Mouse (Mus musculus) thymus, postnatal 0 days (tissue): Measurements from ENCODE around the gene Rab31. TPM values are rescaled to one million over a fixed set of nuclear protein-coding genes. Genes with fewer than 3 reads are reported as not detected.
"Not testable (repeated sequence)": the region's sequence is repeated elsewhere in the genome, so short reads cannot be mapped to it uniquely, and the experiment has no call there.

ENCODE experiments used
- DNase-seq: peaks from one replicate; pipeline ENCODE4 v3.0.0-alpha.2; 2015; ENCODE audit warnings: low spot score
- polyA plus RNA-seq: library from polyadenylated mRNA; unstranded; fragments of >200 nt; fragmentation: Nextera tagmentation; extraction: Ambion mirVana; gene quantifications from 2 replicates; pipeline ENCODE4 v1.2.1, GENCODE M21; 2015

Rab31 gene
- polyA plus RNA-seq, 1 experiment from 2014 or later = 5.7 TPM

DNA sequence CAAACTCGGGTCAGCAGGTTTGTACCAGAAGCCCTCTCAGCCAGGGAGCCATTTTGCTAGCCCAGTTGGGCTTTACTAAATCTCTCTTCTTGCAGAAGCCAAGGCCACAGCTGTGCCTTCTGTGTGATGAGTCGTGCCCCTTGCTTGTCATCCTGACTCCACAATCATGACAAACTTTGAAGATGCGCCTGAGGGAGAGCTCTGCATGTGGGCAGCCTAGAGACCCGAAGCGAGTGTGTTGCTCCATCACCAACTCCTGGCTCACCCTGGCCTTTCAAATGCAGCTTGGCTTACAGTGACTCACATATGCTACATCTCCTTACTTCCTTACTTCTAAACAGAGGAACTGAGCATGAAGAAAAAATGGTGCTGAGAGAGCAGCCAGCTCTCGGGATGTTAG is 142.6 kb downstream of the Rab31 start:
- no peak for DNase-seq

DNA sequence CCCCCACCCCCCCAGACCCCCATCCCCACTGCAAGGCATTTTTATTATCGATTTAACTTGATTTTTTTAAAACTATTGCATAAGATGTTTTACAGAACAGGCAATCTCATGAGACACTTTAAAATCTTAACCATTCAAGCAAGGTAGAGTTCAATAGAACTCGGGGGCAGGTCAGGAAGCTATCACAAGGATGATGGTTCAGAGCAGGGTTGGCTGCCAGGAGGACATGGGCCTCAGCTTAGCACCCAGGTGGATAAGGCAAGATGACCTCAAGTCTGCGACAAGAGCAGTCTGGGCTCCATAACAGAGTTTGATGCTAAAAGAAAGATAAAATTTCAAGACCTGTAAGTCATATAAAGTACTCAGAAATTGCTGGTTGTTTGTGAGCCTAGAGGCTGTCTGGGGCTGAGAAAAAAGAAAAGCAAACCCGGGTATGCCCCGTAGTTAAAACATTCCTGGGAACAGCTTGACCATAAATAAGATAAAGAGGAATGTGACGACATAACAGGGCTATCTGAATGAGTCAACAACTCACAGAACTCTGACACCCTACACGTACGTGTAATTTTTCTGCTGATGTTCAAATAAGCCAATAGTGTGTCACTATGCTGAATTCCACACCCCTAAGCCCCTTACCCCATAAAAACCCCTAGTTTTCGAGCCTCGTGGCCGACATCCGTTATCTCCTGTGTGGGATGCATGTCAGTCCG is 143.6 kb downstream of the Rab31 start:
- not testable (repeated sequence) for DNase-seq

DNA sequence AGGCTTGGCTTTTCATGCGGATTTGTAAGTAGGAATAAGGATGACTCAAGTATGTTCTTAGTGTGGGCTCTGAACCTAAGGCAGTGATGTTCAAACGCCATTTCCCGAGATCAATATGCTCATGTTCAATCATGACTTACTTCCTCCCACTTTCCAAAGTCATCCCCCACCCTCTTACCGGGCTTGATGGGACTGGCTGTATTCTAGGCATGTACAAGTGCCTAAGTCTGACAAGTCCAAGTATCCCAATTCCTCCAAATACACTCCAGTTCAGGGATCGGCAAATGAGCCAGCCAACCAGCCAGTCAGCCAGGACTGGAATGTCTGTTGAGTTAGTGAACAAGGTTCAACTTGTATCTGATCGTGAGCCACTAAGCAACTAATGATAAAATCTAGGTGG is 146.3 kb downstream of the Rab31 start:
- no peak for DNase-seq

DNA sequence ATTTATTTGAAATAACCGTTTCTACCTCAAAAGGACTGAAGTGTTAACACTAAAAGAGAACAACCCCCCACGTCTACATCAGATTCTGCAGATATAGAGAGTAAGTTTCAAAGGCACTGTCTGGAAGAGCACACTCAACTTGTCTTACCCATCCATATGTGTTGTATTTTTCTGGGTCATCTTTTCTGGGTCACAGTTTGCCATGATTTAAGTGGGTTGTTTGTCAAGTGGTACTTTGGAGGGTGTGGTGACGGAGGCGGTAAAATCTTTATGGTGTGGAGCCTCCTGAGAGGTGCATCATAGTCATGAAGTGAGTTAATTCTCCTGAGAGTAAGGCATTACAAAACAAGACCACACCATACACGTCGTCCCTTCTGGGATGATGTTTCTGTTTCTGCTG is 147.0 kb downstream of the Rab31 start:
- peak; percentile 50 for DNase-seq

DNA sequence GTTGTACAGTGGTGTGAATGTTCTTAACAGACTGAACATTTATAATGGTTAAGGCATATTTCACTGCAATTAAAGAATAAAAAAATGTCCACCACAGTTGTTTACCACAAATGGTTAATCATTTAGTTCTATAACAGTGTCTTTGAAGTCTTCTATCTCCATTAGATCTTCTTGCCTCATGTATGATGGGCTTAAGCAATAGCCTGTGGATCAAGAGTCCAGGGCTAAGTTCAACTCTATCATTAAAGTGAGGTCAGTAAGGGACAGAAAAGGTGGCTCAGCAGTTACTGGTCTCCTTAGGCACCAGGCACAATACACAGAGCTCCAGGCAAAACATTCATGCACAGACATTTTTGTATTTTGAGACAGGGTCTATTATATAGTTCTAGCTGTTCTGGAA is 149.4 kb downstream of the Rab31 start:
- DNase-seq = no peak

DNA sequence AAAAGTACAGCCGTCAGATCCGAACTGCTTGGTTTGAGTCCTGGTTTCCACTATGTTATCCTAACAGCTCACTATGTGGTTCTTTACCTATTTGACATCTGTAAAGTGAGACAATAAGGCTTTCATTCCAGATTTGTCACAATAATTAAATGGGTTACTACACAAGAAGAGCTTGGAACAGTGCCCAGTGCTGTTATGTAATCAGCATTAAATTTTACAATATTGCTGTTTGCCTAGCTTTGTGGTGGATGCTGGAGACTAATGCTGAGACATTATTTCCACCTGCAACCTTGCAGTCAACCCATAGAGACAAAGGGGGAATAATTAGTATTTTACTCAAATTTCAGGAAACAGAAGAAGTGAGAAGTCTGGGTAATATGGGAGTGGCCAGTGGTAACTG is 154.1 kb downstream of the Rab31 start:
- DNase-seq = no peak

DNA sequence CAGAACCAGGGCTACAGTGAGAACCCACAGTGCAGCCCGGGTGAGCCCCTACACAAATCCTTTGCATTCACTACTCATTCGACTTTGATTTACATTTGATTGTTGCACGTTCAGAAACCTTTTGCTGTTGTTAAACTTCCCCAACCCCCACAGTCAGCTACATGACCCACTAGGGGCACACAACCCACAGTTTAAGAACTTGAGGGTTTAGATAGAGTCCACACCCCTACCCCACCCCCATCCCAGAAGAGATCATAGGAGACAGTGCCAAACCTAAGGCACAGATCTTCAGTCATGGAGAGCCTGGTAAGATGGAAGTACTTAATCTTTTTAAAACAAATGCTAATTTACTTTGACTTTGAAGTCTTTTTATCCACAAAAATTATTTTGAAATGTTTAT is 156.9 kb downstream of the Rab31 start:
- peak; percentile 33 for DNase-seq

DNA sequence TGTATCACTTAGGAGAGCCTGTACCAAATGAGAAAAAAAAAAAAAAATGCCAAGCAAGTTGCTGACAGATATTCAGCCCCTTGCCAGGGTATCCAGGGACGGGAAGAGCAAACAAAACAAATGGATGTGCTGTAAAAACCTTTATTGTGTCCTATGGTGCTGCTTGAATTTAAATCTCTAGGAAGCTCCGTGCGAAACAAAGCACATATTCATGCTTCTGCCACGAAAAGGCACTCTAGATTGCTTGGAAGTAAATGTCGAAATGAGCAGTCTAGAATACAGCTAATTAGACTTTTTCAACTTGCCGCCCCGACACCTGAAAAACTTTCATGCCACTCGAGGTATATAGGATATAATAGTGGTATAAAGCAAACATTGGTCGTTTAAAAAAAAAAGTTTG is 158.1 kb downstream of the Rab31 start:
- DNase-seq = no peak

DNA sequence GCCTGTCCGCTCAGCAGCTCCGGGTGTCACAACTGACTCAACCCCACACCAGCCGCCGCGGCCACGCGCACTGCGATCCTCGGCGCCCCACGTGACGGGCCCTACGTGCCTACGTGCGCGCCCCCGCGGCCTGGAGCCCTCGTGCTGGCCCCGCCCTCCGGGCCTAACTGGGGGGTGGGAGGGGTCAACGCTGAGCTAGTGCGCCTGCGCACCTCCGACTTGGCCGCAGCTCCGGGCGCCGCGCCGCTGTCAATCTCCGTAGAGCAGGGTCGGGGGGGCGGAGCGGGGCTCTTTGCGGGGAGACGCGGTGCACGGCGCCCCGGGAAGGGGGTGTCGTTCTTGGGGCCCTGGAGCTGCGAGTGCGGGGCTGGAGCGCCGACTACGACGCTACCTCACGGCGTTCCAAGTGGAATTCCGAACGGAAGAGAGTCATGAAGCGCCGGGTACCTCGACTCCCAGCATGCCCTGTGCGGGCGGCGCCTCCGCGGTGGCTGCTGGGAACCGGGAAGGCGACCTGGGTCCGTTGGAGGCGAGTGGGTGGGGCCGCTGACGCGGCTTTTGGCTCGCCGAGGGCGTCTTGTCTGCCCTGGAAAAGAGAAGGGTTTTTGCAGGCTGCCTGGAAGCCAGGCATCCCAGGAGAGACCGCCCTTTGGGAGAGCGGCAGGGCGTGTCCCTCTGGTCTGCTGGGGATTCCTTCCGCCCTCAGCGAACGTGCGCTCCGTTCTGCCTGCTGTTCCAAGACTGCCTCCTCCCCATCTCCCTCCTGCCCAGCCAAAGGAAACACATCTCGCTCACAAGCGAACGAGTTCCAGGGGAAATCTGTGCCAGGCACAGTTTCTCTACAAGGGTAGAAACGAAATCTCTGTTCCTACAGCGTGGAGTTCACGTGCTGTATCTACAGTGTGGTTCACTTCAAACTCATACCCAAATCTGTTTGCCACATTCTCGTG is 158.8 kb downstream of the Rab31 start, which contains the start of gene Vapa:
Vapa (minus strand) TSS at position 93 of the 950 bp plus-strand sequence.
- peak; percentile 99 for DNase-seq

DNA sequence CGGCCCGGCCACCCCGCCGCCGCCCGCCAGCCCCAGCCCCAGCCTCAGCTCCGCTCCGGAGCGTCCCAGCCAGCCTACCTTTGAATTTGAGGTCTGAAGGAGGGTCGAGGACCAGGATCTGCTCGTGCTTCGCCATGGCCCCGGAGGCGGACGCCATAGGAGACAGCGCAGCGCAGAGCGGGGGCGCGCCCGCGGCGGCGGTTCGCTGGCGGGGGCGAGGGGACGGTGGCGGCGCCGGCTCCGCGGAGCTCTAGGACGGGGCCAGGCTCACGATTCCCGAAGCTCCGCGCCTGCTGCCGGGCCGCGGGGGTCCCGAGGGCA is 159.4 kb downstream of the Rab31 start:
- no peak for DNase-seq

DNA sequence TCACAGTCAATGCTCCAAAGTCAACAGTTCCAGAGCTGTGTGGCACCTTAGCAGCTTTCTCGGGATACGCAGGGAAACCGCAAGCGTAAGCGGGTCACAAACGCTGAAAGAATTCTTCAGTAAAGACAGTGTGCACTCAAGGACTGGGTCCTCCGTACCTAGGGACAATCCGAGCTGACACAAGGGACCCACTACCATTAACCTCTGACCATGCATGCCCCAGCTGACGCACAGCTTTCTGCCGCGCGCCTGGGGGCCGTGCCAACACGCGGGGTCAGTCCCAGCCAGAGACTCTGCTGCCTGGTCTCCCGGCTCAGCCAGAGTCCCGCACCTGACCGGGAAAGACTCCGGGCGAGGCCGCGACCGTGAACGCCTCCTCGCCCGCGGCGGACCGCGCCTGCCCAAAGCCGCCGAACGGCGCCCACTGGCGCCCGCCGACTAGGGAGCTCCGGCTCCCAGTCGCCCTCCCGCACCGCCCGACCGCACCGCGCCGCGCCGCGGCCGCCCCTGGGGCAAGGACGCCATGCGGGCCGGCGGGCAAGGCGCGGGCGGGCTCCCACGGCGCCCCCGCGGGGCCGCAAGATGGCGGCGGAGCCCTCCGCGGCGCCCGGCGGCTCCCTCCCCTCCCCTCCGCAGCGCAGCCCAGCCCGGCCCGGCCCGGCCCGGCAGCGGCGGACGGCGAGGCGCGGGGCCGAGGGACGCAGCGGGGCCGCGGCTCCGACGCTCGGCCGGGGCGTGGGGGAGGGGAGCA is 160.0 kb downstream of the Rab31 start:
- peak; percentile 35 for DNase-seq

DNA sequence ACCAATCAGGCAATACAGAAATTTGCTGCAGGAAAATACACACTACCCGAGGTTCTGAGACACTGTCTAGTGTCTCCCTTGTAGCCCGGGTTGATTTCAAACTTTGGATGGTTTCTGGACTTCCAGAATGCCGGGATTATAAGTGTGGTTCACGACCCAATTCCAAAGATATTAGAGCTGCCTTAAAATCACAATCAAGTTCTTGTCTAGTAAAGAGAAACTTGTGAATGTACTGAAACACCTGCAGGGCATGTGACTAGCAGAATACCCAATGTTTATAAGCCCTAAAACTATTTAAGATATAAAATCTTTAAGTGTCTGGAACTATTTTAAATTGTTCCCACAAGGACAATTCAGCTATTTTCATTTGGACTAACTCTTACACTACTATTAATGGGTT is 160.8 kb downstream of the Rab31 start:
- no peak for DNase-seq

DNA sequence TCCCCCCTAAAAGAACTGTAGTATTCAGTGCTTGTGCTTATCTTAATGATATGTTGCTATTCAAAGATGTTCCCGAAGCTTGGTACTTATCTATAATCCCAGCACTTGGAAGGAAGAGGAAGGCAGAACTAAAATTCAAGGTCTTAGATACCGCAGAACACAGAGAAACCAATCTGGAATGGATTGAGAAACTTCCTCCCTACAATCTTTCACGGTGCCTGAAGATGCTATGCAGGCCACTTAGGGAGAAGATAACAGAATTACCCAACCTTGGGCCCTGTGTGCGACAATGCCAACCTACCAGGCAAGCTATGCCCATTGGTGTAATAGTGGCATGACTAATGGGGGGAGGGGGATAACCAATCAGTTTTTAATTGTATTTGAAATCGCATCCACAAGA is 163.8 kb downstream of the Rab31 start:
- DNase-seq = no peak

DNA sequence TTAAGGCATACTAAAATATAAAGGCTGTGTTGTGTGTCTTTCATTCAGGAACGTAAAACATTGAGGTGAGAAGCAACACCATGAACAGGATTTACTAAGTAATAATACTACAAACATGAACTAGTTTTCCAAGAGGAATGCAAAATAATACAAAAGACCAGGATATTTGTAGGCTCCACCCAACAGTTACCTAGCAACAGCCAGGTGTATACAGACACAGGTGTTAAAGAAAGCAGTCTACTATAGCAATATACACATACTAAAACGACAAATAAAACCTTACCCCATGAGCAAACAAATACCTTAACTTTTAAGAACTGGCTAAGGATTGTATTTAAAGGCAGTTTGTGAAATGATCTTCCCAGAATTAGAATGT is 164.3 kb downstream of the Rab31 start:
- DNase-seq = no peak

DNA sequence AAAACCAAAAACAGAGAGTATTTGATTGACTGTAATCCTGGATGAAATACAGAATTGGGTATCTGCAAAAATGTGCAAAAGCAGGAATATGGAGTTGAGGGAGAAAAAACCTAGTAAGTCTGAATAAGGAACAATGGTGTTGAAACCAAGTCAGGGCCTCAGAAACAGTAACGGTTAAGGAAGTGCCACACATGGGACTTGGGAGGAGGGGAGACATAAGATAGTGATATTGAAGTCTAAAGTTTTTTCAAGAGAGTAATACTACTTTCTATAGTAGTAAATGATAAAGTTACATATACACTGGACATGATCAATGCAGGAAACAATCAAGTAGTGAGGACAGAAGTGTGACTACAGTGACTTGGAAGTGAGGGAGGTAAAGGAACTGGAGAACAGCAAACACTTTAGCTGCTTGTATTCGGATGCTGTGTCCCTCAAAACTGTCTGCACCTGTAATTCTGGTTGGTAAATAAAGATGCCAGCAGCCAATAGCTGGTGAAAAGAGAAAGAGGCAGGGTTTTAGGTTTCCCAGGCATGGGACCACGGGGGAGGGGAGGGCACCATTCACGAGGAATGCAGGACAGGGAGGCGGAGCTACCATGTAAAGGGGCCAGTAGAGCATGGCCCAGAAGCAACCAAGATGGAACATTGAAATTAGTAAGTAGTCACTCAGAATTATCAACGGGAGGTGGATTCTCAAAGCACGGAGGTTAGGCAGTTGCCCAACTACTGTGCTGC is 164.8 kb downstream of the Rab31 start:
- DNase-seq = no peak

DNA sequence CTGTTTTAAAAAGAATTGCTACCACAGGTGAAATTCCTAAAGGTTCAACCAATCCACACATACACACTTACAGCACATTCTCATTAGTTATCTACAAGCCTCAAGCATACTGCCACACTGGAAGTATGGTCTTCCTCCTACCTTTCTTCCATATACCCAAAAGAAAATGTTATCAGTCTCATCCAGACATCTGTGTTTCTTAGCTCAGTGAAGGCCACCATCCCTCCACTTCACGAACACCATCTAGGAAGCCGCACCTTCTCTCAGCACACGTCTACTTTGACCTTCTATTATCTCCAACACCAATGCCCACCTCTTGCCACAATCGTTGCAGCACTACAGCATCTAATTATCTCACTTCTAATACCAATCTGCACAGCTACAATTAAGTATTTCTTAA is 166.5 kb downstream of the Rab31 start:
- DNase-seq = no peak

DNA sequence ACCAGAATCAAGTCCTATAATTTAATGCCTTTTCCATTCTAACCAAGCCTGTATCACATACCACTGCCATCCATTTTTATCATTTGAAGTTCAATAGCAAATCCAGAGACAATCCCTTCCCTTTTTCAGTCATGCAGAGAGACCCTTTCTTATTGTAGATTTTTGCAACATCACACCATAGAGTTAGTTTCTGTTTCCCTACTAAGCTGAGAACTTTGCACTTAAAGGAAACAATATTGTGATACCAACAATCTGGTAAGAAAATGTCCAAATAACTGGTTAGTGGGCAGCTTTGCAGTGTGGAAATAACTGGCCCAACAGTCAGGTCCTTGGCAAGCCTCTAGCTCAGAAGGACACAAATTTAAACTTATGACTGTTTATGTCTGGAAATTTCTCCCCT is 167.7 kb downstream of the Rab31 start:
- no peak for DNase-seq

DNA sequence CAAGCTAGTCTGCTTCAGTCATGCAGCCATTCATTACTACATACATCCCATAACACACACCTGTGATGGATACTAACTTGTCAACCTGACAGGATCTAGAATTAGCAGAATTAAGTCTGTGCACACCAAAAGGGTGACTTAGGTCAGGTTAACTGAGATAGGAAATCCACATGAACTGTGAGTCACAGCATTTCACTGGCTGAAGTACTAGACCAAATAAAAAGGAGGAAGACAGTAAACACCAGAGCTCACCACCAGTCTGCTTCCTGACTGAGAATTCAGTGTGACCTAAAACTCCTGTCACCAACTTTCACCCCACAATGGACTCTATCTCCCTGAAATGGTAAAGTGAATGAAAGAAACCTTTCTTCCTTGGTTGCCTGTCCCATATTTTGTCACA is 168.2 kb downstream of the Rab31 start:
- no peak for DNase-seq
